Mouse (Mus musculus): ENCODE results near the gene Adam12. TPM values are rescaled to one million over a fixed set of nuclear protein-coding genes. Genes with fewer than 3 reads are reported as not detected.
A peak's percentile ranks its signal among the peaks of the same experiment; 100 is the strongest.

The Adam12 gene
- polyA plus RNA-seq, 1 experiment from 2014 or later, result 15.1 TPM

GRCm38 (mm10) chr7:133951777-133952545, 280.0 kb downstream of the Adam12 start:
- Histone ChIP-seq H3K9ac (ENCODE audit: low read length) (no peak overlapping the region), H3K27ac (ENCODE audit: low read depth) (no peak overlapping the region), H3K36me3 (ENCODE audit: control insufficient read depth, insufficient read depth, low read length) (no peaks in the 10 kb centered on the region), H3K4me3 (ENCODE audit: low read depth, low read length) (no peak overlapping the region), H3K4me2 (ENCODE audit: low read length) (no peak overlapping the region), H3K27me3 (replicated peaks; ENCODE audit: control insufficient read depth, insufficient read depth, low read length) (no peaks in the 10 kb centered on the region), H3K4me1 (replicated peaks; ENCODE audit: control insufficient read depth, insufficient read depth, low read length) (peaks cover 18% of the 10 kb centered on the region), H3K9me3 (ENCODE audit: control insufficient read depth, low read length) (no peaks in the 10 kb centered on the region)
- DNase-seq (ENCODE audit: low spot score) (no peak), ATAC-seq (replicated peaks; ENCODE audit: low FRiP score, low TSS enrichment, low read depth) (no peak)
- 82% methylated on average over 14 of the region's 14 CpGs for WGBS

- H3K4me2 ChIP-seq (ENCODE audit: low read length), result no peak overlapping the region
- no peaks in the 10 kb centered on the region for H3K36me3 ChIP-seq (ENCODE audit: control insufficient read depth, insufficient read depth, low read length)
- ATAC-seq (replicated peaks; ENCODE audit: low FRiP score, low TSS enrichment, low read depth) (no peak), DNase-seq (ENCODE audit: low spot score) (no peak)
- no peaks in the 10 kb centered on the region for H3K9me3 ChIP-seq (ENCODE audit: control insufficient read depth, low read length)
- H3K9ac ChIP-seq (ENCODE audit: low read length), result no peak overlapping the region
- no peak overlapping the region for H3K4me3 ChIP-seq (ENCODE audit: low read depth, low read length)
- no peaks in the 10 kb centered on the region for H3K27me3 ChIP-seq (replicated peaks; ENCODE audit: control insufficient read depth, insufficient read depth, low read length)
- WGBS, result 84% methylated on average over 2 of the region's 2 CpGs
- H3K27ac ChIP-seq (ENCODE audit: low read depth), result no peak overlapping the region
- peaks cover 6% of the 10 kb centered on the region; the same call in 1 of the 2 replicates for H3K4me1 ChIP-seq (replicated peaks; ENCODE audit: control insufficient read depth, insufficient read depth, low read length)
Measured at GRCm38 (mm10) chr7:133947360-133947759, 284.6 kb downstream of the Adam12 start.

GRCm38 (mm10) chr7:133946757-133947345, 285.1 kb downstream of the Adam12 start:
- ATAC-seq (replicated peaks; ENCODE audit: low FRiP score, low TSS enrichment, low read depth), result no peak
- WGBS, result 28% methylated on average over 2 of the region's 2 CpGs
- H3K4me1 ChIP-seq (replicated peaks; ENCODE audit: control insufficient read depth, insufficient read depth, low read length), result peaks cover 6% of the 10 kb centered on the region; the same call in 1 of the 2 replicates
- no peak overlapping the region for H3K4me2 ChIP-seq (ENCODE audit: low read length)
- H3K9me3 ChIP-seq (ENCODE audit: control insufficient read depth, low read length), result no peaks in the 10 kb centered on the region
- no peak overlapping the region for H3K4me3 ChIP-seq (ENCODE audit: low read depth, low read length)
- no peak overlapping the region for H3K27ac ChIP-seq (ENCODE audit: low read depth)
- H3K9ac ChIP-seq (ENCODE audit: low read length), result no peak overlapping the region
- H3K27me3 ChIP-seq (replicated peaks; ENCODE audit: control insufficient read depth, insufficient read depth, low read length), result no peaks in the 10 kb centered on the region
- DNase-seq (ENCODE audit: low spot score), result no peak
- no peaks in the 10 kb centered on the region for H3K36me3 ChIP-seq (ENCODE audit: control insufficient read depth, insufficient read depth, low read length)

- no peaks in the 10 kb centered on the region for H3K36me3 ChIP-seq (ENCODE audit: control insufficient read depth, insufficient read depth, low read length)
- H3K4me3 ChIP-seq (ENCODE audit: low read depth, low read length), result no peak overlapping the region
- H3K4me1 ChIP-seq (replicated peaks; ENCODE audit: control insufficient read depth, insufficient read depth, low read length), result peaks cover 6% of the 10 kb centered on the region; the same call in 1 of the 2 replicates
- H3K27ac ChIP-seq (ENCODE audit: low read depth), result no peak overlapping the region
- ATAC-seq (replicated peaks; ENCODE audit: low FRiP score, low TSS enrichment, low read depth) (no peak), DNase-seq (ENCODE audit: low spot score) (no peak)
- WGBS, result 78% methylated on average over 4 of the region's 4 CpGs
- no peak overlapping the region for H3K4me2 ChIP-seq (ENCODE audit: low read length)
- H3K9me3 ChIP-seq (ENCODE audit: control insufficient read depth, low read length), result no peaks in the 10 kb centered on the region
- H3K9ac ChIP-seq (ENCODE audit: low read length), result no peak overlapping the region
- no peaks in the 10 kb centered on the region for H3K27me3 ChIP-seq (replicated peaks; ENCODE audit: control insufficient read depth, insufficient read depth, low read length)
Measured at GRCm38 (mm10) chr7:133946113-133946512, 285.8 kb downstream of the Adam12 start.

GRCm38 (mm10) chr7:133940405-133940804, 291.5 kb downstream of the Adam12 start:
- no peaks in the 10 kb centered on the region for H3K4me1 ChIP-seq (replicated peaks; ENCODE audit: control insufficient read depth, insufficient read depth, low read length)
- no peaks in the 10 kb centered on the region for H3K9me3 ChIP-seq (ENCODE audit: control insufficient read depth, low read length)
- DNase-seq (ENCODE audit: low spot score) (no peak), ATAC-seq (replicated peaks; ENCODE audit: low FRiP score, low TSS enrichment, low read depth) (no peak)
- no peaks in the 10 kb centered on the region for H3K27me3 ChIP-seq (replicated peaks; ENCODE audit: control insufficient read depth, insufficient read depth, low read length)
- H3K36me3 ChIP-seq (ENCODE audit: control insufficient read depth, insufficient read depth, low read length), result no peaks in the 10 kb centered on the region
- 54% methylated on average over 4 of the region's 4 CpGs for WGBS
- H3K9ac ChIP-seq (ENCODE audit: low read length), result no peak overlapping the region
- H3K4me3 ChIP-seq (ENCODE audit: low read depth, low read length), result no peak overlapping the region
- no peak overlapping the region for H3K27ac ChIP-seq (ENCODE audit: low read depth)
- H3K4me2 ChIP-seq (ENCODE audit: low read length), result no peak overlapping the region

GRCm38 (mm10) chr7:133937473-133937872, 294.5 kb downstream of the Adam12 start:
- DNase-seq (ENCODE audit: low spot score), result no peak
- Histone ChIP-seq H3K27me3 (replicated peaks; ENCODE audit: control insufficient read depth, insufficient read depth, low read length) (no peaks in the 10 kb centered on the region), H3K4me1 (replicated peaks; ENCODE audit: control insufficient read depth, insufficient read depth, low read length) (peaks cover 12% of the 10 kb centered on the region), H3K36me3 (ENCODE audit: control insufficient read depth, insufficient read depth, low read length) (no peaks in the 10 kb centered on the region), H3K4me3 (ENCODE audit: low read depth, low read length) (no peak overlapping the region), H3K9me3 (ENCODE audit: control insufficient read depth, low read length) (no peaks in the 10 kb centered on the region), H3K4me2 (ENCODE audit: low read length) (no peak overlapping the region), H3K27ac (ENCODE audit: low read depth) (no peak overlapping the region), H3K9ac (ENCODE audit: low read length) (no peak overlapping the region)
- ATAC-seq (replicated peaks; ENCODE audit: low FRiP score, low TSS enrichment, low read depth), result no peak
- 80% methylated on average over 3 of the region's 3 CpGs for WGBS

GRCm38 (mm10) chr7:133936377-133936776, 295.6 kb downstream of the Adam12 start:
- Histone ChIP-seq H3K4me1 (replicated peaks; ENCODE audit: control insufficient read depth, insufficient read depth, low read length) (peaks cover 12% of the 10 kb centered on the region), H3K36me3 (ENCODE audit: control insufficient read depth, insufficient read depth, low read length) (no peaks in the 10 kb centered on the region), H3K27ac (ENCODE audit: low read depth) (no peak overlapping the region), H3K27me3 (replicated peaks; ENCODE audit: control insufficient read depth, insufficient read depth, low read length) (no peaks in the 10 kb centered on the region), H3K4me2 (ENCODE audit: low read length) (no peak overlapping the region), H3K4me3 (ENCODE audit: low read depth, low read length) (no peak overlapping the region), H3K9ac (ENCODE audit: low read length) (no peak overlapping the region), H3K9me3 (ENCODE audit: control insufficient read depth, low read length) (no peaks in the 10 kb centered on the region)
- ATAC-seq (replicated peaks; ENCODE audit: low FRiP score, low TSS enrichment, low read depth), result no peak
- WGBS, result 78% methylated on average over 4 of the region's 4 CpGs
- no peak for DNase-seq (ENCODE audit: low spot score)

- Histone ChIP-seq H3K9ac (ENCODE audit: low read length) (no peak overlapping the region), H3K27me3 (replicated peaks; ENCODE audit: control insufficient read depth, insufficient read depth, low read length) (no peaks in the 10 kb centered on the region; the same call in 1 of the 2 replicates), H3K4me3 (ENCODE audit: low read depth, low read length) (no peak overlapping the region), H3K27ac (ENCODE audit: low read depth) (peak overlapping the region; percentile 8; the same call in 1 of the 2 replicates), H3K9me3 (ENCODE audit: control insufficient read depth, low read length) (no peaks in the 10 kb centered on the region), H3K4me1 (replicated peaks; ENCODE audit: control insufficient read depth, insufficient read depth, low read length) (peaks cover 12% of the 10 kb centered on the region), H3K4me2 (ENCODE audit: low read length) (no peak overlapping the region), H3K36me3 (ENCODE audit: control insufficient read depth, insufficient read depth, low read length) (no peaks in the 10 kb centered on the region)
- DNase-seq (ENCODE audit: low spot score), result peak; percentile 67
- 23% methylated on average over 6 of the region's 6 CpGs for WGBS
- ATAC-seq (replicated peaks; ENCODE audit: low FRiP score, low TSS enrichment, low read depth), result peak; percentile 58; the same call in 1 of the 2 replicates
Measured at GRCm38 (mm10) chr7:133933378-133933777, 298.6 kb downstream of the Adam12 start.
